Mouse (Mus musculus): Measurements from ENCODE around the gene Ust.
"Not testable (repeated sequence)": the region's sequence is repeated elsewhere in the genome, so short reads cannot be mapped to it uniquely, and the experiment has no call there.

Gene Ust

GRCm38 (mm10) chr10:8518141-8519013, at the start of gene Ust:
Gene Ust, minus strand, starts transcription at chr10:8518825.
- DNase-seq (ENCODE audit: low spot score), result no peak

DNA sequence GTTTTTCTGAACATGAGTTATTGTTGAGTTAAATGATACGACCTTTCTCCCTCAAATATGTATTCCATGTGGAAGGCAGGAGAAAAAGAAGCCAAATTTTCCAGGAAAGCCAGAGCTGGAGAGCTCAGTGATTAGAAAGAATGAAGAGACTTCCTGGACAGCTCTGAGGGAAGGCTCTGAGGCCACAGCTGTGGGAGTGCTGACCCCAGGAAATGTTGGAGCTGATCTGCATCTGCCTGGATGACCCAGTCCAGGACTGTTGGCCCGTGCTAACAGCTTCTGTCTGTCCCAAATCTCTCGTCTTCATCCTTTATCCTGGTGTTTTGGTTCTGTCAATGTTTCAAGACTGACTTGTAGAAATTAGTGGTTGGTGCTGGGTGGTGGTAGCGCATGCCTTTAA, 42.7 kb upstream of the Ust start:
- DNase-seq (ENCODE audit: low spot score), result no peak

DNA sequence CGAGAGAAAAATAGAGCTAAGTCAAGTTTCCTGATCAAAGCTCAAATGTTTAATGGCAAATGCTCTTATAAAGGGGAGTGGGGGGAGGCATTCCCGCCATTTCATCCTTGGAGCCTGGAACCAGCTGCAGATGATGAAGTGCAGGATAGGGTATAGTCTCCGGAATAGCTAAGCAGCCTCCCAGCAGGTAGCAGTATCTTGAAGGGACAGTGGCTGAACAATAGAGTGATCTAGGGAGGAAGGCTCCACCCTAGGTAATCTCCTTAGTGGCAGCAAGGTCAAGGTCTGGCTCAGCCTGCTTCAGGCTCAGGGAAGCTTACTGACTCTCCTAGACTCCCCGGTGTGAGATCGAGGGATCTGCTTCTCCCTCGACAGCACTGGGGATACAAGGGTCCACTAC, 40.9 kb upstream of the Ust start:
- not testable (repeated sequence) for DNase-seq (ENCODE audit: low spot score)

- DNase-seq (ENCODE audit: low spot score), result not testable (repeated sequence)
Observed at GRCm38 (mm10) chr10:8552239-8552638, 33.6 kb upstream of the Ust start.

GRCm38 (mm10) chr10:8551601-8552000, 33.0 kb upstream of the Ust start:
- not testable (repeated sequence) for DNase-seq (ENCODE audit: low spot score)

DNA sequence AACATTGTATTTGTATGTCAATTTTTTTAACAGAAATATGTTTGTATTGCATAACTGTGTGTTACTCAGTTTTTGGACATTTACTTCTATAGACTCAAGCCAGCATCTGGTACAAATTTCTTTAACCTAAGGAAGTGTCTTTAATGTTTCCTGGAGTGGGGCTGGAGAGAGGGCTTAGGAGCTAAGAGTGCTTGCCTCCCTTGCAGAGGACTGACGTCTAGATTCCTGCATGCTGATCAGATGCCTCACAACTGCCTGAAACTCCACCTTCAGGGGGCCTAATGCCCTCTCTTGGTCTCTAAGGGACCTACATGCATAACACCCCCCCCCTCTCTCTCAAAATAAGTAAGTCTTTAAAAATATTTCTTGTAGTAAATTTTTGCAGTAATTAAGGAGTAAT, 22.9 kb upstream of the Ust start:
- DNase-seq (ENCODE audit: low spot score), result no peak

- no peak for DNase-seq (ENCODE audit: low spot score)
Observed at GRCm38 (mm10) chr10:8535445-8535844, 16.8 kb upstream of the Ust start.

- DNase-seq (ENCODE audit: low spot score), result no peak
Observed at GRCm38 (mm10) chr10:8531651-8532050, 13.0 kb upstream of the Ust start.

DNA sequence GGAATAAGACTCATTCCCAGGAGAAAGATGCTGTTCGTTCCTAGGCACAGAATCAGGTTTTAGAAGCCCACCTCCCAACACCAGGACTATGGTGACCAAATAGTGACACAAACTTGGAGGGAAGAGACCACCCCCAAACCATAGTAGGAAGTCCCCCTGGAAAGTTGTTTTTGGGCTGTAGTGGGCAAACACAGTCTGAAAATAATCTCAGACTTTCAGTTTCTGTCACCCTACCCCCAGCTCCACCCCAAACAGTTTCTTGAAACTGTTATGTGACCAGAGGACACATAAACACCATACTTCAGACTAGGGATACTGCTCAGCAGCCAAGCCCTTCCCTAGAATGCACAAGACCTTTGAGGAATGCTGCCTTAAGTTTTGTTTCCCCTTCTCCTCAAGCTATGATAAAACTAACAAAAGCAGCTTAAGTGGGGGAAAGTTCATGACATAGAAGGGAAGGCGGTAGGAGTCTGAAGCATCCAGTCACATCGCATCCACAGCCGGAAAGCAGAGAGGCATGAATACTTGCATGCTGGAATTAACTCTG, 12.0 kb upstream of the Ust start:
- no peak for DNase-seq (ENCODE audit: low spot score)

GRCm38 (mm10) chr10:8529173-8529572, 10.5 kb upstream of the Ust start:
- DNase-seq (ENCODE audit: low spot score), result no peak

DNA sequence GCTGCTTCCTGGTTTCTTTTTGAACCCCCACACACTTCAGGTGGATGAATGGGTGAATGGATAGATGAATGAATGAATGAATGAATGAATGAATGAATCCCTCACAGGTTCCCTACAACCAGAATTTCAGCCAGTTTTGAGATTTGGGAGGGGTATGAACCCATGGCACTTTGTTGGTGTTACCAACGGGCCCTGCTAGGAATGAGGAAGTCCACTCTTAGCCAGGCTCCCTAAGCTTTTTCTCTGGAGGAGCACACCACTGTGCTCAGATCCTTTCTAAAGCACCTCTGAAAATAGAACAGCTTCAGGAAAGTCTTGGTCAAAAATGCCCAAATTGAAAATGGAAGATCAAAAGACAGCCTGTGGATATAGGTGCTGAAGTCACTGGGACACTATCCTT, 6.7 kb upstream of the Ust start:
- no peak for DNase-seq (ENCODE audit: low spot score)

- no peak for DNase-seq (ENCODE audit: low spot score)
Observed at GRCm38 (mm10) chr10:8521536-8521935, 2.9 kb upstream of the Ust start.

DNA sequence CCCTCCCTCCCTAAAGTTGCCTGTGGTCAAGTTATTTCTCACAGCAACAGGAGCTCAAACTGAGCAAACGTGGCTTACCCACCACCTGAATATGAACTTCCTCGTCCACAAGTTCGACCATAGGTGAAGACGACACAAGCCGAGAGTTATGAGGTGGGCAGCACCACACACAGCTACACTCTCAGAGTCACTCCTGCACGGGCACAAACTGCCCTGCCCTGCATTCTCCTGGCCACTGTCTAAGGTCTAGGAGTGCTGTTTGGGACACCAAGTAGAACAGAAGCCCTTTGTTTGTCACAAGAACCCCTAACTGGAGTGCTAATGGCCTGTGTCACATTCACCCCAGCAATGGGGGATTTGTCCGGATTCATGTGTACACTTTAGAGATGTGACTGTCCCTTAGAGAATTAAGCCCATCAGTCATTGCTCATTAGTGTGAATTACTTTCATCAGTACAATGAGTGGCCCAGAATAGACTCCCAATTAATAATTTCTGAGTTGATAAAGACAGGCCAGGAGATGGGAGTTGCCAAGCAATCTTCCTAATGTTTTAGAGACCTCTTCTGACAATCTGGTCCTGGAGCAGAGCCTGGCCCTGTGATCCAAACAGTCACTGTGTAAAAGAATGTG, 2.3 kb upstream of the Ust start:
- no peak for DNase-seq (ENCODE audit: low spot score)

DNA sequence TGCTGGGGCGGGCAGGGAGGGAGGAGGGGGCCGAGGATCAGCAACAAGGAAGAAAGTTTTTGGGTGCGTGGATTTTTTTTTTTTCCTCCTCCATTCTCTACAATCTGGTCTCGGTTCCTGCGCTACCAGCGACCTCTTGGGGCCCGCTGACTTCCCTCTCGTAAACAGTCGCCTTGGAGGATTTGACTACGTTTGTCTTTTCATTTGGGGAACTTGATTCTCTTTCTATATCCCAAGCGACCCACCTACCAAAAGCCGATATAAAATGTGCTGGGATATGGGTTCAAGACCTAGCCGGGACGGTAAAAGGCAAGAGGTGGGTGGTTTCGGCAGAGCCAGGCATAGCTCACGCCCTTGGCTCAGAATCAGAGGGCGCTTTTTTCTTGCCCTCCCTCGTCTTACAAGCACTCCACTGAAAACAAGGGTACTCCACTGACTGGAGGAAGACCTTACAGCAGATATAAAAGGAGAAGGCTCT, 428 bp upstream of the Ust start:
- DNase-seq (ENCODE audit: low spot score), result no peak

DNA sequence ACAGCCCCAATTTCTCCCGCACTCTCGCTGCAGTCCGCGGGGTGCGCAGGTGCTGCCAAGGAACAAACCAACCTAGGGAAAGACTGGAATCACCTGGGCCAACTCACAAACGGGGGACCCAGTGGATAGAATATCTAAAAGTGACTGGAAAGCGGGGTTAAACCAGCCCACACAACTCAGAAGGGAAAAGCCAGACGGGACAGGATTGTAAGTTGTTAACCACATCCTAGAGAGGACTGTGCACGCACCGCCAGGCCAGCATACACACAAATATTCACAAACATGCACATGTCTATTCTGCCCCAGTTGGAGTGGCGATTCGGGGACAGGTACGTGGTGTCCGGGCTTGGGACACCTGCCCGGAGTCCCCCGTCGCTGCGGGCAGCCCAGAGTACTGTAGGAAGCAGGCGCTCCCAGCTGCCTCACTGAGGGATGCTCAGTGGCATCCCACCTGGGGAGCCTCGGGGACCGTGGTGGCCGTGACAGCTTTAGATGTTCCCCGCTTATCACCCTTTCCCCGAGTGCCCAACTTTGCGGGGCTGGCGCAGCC, 959 bp downstream of the Ust start:
- DNase-seq (ENCODE audit: low spot score), result no peak

DNA sequence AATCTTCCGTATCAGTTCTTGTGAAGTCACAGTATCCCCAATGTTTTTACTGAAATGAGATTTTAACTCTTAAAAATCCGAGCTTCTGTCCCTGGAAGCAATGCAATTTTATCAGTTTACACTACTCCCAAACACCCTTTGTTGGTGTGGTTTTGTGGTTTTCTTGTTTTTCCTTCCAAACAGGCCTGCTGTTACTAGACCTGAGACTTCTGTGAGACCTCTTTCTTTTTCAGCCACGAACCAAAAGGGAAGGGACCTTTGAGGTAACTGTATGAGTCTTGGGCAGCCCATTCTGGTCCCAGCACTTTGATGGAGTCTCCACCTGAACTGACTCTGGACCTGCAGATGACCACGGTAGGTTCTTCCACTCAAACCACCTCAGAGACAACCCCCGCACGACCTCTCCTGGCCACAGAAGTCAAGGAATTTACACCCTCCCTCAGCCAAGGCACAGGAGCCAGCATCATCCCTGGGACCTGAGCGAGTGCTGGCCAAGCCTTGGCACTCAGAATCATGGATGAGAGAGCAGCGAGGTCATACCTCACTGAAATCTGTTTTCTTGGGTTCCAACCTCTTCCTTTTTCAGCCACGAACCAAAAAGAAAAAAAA, 1.6 kb downstream of the Ust start:
- no peak for DNase-seq (ENCODE audit: low spot score)

DNA sequence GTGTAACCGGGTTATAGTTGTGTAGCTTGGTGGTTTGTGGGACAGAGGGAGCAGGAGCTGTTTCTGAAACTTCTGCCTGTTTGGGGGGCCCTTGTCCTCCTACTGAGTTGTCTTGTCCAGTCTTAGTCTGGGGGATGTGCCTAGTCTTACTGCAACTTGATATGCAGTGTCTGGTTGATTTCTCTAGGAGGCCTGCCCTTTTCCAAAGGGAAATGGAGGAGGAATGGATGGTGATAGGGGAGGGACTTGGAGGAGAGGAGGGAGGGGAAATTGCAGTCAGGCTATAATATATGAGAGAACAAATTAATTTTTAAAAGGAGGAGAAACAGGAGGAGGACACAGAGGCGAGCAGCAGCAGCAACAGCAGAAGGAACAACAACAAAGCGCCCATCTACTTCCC, 4.9 kb downstream of the Ust start:
- no peak for DNase-seq (ENCODE audit: low spot score)

DNA sequence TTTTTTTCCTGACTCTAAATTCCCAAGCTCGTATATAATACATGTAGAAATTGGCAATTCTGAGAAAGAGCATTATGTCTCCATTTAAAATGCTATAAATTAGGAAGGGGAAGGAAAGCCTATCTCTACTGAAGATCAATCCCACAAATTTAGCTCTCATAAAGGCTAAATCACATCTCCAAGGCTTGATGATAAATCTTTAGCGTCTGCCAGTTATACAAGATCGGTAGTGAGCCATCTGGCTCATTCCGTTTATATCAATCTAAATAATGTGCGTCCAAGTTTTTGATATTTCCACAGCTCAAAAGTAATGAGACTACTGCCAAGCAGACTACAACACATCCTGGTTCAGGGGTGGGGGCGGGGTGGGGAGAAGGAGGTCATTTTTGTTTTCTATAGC, 6.4 kb downstream of the Ust start:
- DNase-seq (ENCODE audit: low spot score), result no peak

- DNase-seq (ENCODE audit: low spot score), result no peak
Observed at GRCm38 (mm10) chr10:8511760-8512159, 6.9 kb downstream of the Ust start.

DNA sequence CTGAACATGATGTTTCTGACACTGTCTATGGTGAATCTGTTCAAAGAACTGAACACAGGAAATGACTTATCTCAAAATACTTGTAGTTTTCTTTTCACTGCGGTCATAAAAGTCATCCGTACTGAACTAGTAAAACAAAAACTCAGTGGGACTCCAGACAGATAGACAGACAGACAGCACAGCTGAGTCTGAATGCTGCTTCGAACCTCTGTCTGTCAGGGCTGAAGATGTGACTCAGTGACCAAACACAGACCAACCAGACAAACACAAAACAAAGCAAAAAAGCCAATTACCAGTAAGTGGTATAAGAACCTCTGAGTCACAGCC, 12.4 kb downstream of the Ust start:
- DNase-seq (ENCODE audit: low spot score), result no peak

- no peak for DNase-seq (ENCODE audit: low spot score)
Observed at GRCm38 (mm10) chr10:8505346-8506246, 13.0 kb downstream of the Ust start.

DNA sequence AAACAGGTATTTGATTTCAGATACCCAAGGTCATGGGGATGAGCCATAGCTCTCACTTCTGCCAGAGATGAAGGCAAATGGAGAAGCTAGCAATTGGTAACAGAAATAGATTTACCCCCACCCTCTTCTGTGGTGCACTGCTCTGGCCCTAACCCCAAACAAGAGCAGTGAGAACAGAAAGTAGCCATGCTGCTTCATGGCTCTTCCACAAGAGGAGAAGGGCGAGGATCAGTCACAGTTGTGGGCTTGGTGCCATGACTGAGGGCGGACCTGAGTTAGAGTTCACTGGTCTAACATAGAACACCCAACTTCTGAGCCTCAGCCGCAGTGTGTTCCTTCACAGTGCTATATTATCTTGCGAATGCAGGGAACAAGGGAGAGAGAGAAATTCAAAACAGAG, 13.8 kb downstream of the Ust start:
- no peak for DNase-seq (ENCODE audit: low spot score)

Data from layer of hippocampus, adult 9-10 months (tissue).